Mouse (Mus musculus) lung, postnatal 25 days (tissue): ENCODE results near the gene Msgn1.
A peak's percentile ranks its signal among the peaks of the same experiment; 100 is the strongest.

Source experiments
- DNase-seq: peaks from one replicate; pipeline ENCODE4 v3.0.0; 2022; ENCODE audit warnings: low spot score

The Msgn1 gene

DNA sequence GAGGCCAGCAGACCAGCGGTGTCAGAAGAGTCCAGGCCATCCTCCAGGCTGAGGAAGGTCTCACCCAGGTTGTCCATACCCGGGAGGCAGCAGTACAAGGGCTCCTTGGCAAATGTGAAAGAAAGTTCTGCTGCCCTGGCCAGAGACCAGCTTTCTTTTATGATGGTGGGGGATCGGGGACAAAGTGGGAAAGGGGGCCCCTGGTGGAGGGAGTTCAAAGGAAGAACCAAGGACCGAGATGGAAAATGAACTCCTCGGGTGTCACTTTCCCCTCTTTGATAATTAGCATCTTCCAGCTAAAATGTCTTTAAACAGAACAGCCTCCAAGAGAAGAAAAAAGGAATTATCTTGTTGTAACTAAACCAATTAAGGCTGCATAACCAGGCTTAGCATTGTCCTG lies at the start of gene Msgn1:
Gene Msgn1, minus strand, starts transcription at position 101 of the 400 bp plus-strand sequence.
- no peak for DNase-seq

DNA sequence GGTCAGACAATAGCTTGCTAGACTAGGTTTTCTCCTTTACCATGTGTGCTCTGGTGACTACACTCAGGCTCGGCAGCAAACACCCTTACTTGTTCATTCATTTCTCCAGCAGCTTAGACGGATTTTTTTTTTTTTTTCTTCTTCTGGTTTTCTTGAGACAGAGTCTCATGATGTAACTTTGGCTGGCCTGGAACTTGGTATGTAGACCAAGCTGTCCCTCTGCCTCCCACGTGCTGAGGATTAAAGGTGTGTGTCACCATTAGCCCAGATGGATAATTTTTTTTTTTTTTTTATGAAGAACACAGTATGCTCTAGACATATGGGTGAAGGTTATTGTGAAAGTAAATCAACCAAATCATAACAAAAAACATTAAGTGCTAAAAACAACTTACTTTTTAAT lies 41.5 kb upstream of the Msgn1 start:
- DNase-seq = no peak

DNA sequence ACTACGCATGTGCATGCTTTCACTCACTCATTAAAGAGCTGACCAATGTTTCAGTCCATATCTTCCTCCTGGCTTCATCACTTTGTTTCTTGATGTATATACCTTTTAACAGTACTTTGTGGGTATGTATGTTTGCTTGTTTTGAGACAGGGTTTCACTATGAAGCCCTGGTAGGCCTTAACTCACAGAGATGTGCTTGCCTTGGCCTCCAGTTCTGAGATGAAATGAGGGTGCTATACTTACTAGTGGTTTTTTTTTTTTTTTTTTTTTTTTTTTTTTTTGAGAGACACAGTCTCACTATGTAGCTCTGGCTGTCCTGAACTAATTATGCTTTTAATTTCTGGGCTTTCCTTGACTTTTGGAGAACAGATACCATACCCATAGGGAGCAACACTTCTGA lies 38.7 kb upstream of the Msgn1 start:
- DNase-seq = no peak

DNA sequence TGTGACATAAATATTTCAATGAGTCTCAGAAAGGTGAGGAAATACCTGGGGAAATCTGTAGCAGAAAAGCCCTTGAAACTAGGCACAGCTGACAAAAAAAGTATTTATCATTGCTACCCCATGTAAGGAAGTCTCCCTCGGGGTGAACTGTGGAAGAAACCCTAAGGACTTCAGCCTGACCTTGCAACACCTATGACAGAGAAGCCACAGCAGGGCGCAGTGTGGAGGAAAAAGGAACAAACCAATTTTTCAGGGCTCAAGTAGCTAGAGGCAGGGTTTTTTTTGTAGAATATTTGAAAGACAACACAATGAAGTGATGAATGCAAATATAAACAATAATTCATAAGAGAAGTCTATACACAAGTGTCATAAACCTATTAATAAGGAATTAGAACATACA lies 27.2 kb upstream of the Msgn1 start:
- no peak for DNase-seq

DNA sequence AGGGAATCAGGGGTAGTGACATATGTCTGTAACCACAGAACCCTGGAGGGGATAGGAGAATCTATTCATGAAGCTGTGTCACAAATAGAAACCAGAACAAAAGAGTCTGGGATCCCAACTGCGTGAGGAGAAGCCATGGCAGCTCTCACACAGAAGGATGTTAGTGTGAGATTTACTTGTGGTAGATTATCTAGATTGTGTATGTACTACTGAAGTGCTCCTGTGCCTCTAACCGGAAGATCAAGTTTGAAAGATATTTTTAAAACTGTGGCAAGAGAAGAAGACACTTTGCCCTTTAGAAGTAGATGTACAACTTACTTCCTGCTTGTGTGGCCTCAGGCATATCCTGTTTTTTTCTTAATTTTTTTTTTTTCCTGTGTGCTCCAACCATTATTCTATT lies 21.5 kb upstream of the Msgn1 start:
- DNase-seq = no peak

DNA sequence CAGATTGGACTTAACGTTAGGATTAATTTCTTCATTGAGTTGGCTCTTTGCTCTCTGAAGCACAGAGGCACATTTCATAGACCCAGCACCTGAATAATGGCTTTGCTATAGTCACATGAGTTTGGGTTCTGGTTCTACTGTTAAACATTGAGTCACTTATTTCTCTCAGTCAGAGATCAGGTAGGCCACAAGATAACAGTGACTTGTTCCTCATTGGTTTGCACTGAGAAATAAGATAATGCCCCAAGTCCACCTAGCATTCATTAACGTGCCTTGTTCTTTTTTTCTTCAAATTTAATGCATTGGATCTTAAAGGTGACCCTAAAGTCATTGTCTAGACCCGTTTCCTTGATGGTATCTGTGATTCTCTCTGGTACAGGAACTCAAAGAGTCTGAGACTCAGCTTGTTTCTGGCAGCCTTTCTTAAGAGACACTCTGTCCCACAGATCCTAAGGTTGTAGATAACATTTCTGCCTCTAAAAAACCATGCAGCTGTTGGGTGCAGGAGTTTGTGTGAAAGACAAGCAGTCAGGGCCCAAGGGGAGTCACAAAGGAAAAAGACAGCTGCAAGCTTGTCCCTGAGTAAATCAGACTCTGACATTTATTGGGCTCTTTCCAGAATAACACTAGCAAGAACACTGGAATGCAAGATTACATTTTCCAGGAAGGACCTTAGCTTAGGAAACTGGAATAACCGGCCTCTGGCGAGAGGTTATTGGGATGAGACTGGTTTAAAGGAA lies 17.9 kb upstream of the Msgn1 start:
- DNase-seq = peak; percentile 19

DNA sequence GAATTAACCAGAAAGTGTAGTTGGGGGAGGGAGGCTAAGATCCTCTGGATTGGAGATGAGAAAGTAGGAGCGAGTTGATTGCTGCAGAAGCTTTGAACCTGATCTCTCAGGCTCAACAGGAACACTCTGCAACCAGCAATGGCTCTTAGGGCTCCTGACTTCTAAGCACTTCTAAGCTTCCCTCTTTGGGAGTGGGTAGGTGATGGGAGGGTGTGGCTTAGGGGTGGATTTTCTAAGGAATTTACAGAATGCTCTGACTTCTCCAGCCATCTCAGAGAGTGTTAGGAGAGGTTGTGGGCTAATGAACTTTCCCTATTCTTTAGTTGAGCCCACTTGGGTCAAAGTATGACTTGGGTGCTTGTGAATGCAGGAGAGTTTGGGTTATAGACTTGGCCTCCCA lies 17.4 kb upstream of the Msgn1 start:
- DNase-seq = no peak

DNA sequence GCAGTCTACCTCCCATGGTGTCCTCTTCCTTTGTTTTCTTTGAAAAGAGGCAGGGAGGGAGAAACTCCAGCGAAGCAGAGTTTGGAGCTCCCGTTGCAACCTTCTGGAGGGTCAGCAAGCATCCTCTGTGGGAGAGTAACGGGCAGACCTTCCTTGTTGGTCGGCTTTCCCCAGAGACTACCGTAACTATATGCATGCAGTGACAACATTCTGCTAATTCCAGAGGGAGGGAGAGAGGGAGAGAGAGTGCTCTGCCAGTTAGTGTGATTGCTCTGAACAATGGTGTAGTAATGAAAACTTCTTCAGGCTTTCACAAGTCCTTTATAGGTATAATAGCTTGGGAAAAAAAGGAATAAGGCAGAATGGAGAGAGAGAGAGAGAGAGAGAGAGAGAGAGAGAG lies 15.9 kb upstream of the Msgn1 start:
- no peak for DNase-seq

DNA sequence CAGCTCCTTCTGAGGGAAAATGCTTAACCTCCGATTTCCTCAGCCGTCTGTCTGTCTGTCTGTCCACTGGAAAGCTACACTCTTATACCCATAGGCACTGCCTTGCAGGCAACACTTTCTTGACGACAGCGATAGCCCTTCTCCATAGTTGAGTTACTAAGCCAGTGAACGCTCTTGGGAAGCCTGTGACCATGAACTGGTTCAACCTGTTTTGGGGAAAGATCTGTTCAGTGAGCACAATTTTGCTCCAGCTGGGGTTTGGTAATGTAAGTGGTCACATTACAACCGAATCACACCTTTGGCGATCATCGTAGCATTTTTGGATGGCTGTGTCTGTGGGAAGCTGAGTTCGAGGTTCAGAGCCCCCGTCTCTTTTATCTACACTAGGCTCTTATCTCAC lies 14.3 kb upstream of the Msgn1 start:
- no peak for DNase-seq

DNA sequence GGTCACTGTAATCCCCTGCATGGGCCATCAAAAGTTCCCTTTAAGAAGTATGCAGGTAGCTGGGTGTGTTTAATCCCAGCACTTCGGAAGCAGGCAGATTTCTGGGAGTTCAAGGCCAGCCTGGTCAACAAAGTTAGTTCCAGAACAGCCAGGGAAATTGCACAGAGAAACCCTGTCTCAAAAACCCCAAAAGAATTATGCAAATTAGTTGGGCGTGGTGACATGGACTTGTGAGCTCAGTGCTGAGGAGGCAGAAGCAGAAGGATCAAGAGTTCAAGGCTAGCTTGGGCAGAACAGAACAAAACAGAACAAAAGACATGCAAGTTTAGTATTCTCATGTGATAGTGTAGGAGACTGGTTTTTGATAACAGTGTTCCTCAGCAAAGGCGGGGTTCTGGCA lies 13.8 kb upstream of the Msgn1 start:
- no peak for DNase-seq

DNA sequence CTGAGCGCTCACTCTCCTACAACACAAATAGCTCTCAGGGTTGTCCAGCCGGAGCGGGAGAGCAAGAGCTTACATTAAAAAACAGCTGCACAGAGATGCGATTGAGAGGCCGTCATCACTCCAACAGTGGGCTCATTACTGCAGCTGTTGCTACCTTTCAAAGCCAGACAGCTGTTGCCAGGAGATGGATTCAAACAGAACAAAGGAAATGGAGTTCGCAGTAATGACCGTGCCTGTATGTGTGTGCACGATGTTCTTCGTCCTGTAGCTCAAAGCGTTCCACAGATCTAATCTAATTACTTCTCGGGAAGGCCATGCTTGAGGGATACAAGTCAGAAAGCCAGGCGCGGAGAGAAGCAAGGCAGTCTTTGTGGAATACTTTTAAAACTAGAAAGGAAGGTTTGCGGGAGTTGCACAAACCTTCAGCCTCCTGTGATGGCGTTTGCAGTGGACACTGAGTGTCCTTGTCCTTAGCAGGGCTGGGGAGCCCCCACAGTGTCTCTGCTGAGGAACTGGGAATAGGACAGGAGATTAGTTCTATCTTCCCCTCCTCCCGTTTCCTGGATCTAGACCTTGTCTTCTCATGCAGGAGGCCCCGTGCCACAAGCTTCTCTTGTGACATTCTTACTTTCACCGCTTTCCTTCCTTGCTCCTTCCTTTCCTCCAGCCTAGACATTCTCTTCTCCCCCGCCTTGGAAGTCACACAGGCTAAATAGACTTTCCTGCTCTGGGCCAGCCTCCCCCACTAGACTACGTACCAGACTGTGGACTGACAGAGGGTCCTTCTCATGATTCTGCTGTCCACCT lies 13.0 kb upstream of the Msgn1 start:
- no peak for DNase-seq

DNA sequence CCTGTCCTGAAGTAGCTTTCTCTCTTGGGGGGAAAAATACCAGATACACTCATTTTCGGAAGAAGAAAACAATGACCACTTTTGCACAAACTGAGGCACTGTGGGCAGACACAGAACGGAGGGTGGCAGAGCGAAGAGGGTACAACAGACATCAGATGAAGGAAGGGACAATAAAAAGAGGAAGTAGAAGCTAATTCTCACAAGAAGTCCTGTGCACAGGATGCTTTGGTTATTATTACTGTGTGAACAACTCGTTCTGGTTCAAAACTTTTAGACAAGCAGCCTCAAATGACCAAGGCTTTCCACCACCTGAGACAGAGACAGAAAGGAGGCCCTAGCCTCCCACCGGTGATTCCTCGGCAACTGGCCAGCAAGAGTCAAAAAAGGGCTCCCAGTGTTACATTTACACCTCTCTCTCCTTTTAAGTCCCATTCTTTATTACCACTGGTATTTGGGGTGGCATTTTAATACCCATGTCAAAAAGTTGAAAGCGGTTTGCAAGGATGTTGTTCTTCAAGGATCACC lies 9.0 kb upstream of the Msgn1 start:
- DNase-seq = peak; percentile 29

DNA sequence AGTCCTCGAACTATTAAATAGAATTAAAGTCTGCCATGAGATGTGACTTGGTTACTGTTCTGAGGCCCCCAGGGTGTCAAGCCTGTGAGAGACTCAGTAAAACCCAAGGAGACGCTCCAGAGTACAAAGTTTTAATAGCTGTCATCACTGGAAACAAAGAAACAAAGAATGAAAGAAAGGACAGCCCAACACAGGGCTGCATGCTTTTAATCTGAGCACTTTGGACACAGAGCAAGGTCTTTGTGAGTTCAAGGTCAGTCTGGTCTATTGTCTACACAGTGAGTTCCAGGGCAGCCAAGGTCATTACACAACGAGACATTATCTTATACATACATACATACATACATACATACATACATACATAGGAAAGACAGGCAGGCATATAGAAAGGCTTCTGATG lies 7.7 kb upstream of the Msgn1 start:
- no peak for DNase-seq

DNA sequence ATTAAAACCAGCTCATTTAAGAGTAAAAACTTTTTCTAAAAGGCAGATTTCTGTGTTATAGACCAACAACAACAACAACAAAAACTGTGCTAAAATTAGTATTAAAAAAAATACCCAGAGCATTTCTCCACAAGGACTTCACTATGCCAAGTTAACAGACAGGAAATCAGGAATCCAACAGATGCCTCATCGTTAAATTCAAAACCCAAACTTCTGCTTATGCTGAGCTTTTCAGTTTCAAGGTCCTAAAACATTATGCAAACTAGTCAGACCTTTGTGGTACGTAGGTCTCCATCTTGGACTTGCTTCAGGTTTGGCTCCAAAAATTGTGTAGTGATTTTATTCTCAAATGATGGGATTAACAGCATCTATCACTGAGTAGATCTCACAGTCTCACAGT lies 6.8 kb upstream of the Msgn1 start:
- DNase-seq = no peak

DNA sequence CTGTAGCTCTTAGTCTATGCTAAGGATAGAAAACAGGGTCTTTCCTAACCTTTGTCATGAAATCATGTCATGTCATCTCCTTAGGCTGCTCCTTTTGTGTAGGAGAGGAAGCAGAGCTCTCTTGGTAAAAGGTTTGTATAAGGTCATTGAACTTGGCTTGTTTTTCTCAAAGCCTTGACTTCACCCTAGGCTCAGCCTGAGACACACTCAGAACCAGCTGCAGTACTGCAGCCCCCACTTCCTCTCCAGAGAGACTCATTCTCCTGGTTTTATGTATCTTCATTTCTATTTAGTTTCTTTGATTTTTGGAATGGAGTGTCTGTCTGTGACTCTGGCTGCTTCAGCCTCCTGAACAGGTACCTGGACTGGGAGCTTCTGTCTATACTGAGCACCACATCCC lies 6.0 kb upstream of the Msgn1 start:
- DNase-seq = no peak

DNA sequence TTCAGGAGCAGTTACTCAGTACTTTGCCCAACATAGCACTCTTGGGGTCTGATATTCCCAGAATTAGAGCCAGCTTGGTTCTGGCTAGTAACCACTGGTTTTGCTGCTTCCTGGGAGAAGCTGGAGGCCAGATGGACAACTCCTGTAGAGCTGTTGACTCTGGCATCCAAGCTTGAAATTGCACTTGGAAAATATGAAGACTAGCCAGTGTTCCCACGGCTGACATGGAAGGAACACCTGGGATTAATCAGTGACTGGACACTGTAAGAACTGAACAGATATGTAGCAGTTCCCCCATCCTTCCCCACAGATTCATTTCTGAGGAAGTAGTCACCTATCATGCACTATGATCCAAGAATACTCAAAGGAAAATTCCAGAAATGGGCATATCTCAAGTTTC lies 4.1 kb upstream of the Msgn1 start:
- no peak for DNase-seq

DNA sequence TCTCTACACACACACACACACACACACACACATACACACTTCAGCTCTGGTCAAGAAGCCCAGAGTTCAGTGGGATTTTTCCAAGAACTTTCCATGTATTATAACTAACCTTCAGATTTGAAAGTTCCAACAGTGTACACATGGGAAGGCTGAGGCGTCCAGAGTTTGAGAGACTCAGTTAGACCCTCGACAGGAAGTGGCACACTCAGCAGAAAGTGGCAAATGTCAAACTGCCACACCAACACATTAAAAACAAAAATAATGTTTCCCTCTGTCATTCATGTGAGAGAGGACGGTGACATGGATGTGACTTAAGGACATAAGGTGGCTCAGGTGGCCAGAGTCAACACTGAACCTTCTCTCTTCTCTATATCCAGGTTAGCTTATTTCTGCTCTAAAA lies 1.6 kb upstream of the Msgn1 start:
- no peak for DNase-seq

DNA sequence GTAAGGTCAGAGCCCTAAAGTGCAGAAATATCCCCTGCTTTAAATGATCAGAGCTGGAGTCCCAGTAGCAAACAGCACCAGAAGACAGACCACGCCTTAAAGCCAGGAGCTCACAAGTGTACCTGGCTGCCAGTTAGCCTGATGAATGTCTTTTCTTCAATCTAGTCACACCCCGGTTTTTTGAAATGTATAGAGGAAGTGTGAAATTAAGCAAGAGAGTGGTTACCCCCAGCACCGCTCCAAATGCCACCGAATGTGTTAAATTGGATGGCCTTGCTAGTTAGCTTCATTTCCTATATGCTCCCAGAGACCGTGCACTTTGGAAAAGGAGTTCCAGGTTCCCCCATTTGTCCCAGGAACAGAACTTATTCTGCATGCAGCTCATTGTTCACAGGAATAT lies 864 bp upstream of the Msgn1 start:
- DNase-seq = no peak

DNA sequence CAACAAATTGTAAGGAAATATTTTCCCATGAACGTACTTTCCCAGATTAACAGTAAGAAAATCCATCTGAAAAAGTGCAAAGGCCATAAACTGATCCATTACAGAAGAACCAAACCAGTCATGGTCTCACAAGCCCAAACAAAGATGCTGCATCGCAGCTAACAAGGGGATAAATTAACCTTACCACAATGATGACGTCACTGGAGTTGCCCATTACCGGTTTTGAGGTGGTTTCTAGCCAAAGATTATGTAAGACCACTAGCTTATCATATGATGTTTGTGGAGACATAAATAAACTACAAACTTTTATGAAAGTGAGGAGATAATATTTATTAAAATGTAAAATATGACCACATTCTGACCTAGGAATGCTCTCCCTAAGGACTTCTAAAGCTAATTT lies 2.5 kb downstream of the Msgn1 start:
- no peak for DNase-seq

DNA sequence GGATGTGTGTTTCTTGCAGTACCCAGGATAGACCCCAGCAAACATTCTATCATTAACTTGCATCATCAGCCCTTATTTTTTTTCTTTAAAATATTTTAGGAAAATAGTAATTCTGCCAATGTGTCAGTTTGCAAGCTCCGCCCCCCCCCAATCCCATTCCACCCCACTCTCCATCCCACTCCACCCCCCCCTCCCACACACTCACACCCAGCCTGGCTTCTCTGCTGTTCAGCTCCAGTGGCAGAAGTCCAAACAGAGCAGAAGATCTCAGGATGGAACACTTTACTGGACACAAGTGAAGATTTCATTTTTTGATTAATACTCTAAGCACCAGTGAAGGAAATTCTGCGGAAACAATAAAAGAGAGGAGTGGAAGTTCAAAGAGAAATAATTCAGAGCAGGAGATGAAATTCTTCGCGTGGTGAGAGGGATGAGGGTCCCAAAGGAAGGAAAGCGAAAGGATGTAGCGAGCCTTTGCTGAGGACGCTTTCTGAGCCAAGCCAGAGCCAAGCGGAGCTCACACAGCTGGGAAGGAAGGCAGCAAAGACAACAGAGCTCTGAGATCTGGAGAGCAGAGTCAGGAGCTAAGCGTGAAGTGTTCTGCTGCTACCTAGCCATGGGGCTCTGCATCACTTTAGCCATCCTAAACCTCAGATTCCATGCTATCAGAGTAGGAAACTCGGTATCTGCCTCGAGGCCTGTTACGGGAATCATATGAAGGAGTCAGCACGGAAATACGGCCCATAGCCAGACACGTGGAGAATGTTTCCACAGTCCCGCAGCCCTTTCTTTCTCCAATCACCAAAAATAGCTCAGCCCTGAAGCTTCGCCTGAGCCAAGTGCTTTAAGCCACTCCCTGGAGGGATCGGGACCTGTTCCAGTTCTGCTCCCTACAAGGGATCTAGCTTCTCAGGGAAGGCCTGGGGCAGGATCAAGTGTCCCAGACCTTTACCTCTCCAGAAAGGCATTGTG lies 4.8 kb downstream of the Msgn1 start:
- peak; percentile 60 for DNase-seq

DNA sequence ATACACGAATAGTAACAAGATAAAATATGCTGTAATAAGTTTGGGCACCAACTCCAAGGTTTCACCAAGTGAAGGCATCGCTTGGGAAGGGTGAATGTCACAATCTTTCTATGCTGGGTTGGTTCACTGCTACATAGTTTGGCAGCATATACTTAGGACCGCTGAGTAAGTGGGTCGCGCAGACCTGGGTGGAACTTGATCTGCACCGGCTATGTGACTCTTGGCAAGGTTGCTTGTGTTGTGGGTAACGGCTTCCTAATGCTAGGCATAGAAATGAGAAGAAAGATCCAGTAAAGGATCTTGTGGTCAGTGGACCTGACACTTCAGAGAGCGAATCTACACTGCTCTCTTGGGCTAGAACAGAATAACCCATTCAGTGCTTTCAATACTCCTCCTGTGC lies 6.3 kb downstream of the Msgn1 start:
- no peak for DNase-seq

DNA sequence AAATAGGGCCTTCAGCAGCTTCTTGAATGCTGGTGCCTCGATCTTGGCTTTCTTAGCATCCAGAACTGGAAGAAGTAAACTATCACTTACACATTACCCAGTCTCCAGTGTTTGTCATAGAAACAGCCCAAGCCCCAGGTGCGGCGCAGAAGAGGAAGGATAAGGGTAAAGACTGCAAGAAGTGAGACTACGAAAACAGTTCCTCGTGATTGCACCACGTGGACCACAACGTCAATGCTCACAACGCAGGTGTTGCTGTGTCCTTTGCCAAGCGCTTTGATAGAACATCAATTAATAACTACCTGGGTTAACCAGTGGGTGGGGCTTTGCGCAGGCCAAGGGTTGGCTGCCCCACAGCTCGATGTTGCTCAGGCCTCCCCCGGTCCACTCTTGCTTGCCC lies 8.1 kb downstream of the Msgn1 start:
- DNase-seq = no peak
